Mouse (Mus musculus) liver, embryonic 14.5 days (tissue): ENCODE results near the gene Nkx2-2.

ENCODE experiments used
- CTCF ChIP-seq: IDR thresholded peaks from 2 replicates; pipeline ENCODE4 v1.5.1; 2016; ENCODE audit warnings: antibody characterized with exemption, low read depth, control low read depth
- EP300 ChIP-seq: IDR thresholded peaks from 2 replicates; pipeline ENCODE4 v1.6.1; 2016; ENCODE audit warnings: antibody characterized with exemption, low read depth

DNA sequence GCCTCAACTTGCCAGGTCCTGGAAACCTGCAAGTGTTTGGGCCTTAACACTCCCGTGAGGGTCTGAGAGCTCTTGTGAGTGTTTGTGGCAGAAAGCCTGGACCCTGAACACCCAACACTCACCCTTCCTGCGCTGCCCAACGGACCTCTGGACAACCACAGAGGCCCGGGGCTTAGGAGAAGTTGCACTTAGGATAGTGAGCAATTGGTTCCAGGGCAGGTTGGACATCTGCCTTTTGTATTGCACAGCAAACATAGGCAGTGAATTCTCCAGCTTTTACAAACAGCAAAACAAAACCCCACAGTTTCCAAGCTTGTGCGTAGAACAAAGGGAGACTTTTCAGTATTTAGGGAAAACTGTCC lies 12.8 kb downstream of the Nkx2-2 start:
- TF ChIP-seq EP300 (no peak), CTCF (no peak)
